Mouse (Mus musculus): ENCODE measurements at regions not wholly inside any gene's neighbourhood (a gene's known extent, or its start where the extent isn't known, plus 50 kb on each side); places are given as distances from the start of the nearest gene placed in this dataset.

DNA sequence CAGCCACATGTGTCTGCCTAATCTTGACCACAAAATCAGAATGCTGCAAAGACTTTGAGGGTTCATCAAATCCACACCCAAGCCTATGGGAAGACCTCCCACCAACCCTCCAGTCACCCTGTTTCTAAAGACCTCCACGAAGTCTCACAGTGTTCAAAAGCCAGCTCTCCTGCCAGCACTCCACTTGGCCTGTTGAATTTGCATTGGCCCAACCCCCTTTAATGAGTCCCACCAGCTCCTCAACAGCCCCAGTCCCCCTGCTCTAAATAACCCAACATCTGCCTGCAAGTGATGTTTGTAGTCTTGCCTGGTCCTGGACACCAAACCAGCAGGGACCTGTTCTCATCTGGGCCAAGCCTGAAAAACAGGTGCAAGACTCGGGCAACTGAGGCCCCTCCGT, 106.6 kb upstream of the Nt5e start:
- H3K4me3 ChIP-seq (replicated peaks in 1 of 3; ENCODE audit: low read depth in 2 of 3, low read length in 2 of 3, poor library complexity in 1 of 3) = no peak overlapping the region
- H3K4me1 ChIP-seq (ENCODE audit: control insufficient read depth in 1 of 2, insufficient read depth in 2 of 2) = peaks cover 5 to 29% of the 10 kb centered on the region in 2 experiments; a peak in 3 of 4 replicates
- no peaks in the 10 kb centered on the region for H3K36me3 ChIP-seq (replicated peaks in 1 of 2; ENCODE audit: control insufficient read depth in 1 of 2, insufficient read depth in 1 of 2, low read length in 1 of 2)
- no peaks in the 10 kb centered on the region for H3K79me2 ChIP-seq (replicated peaks; ENCODE audit: control insufficient read depth, extremely low read depth, insufficient read depth, poor library complexity, severe bottlenecking)
- no peak overlapping the region for H3K9ac ChIP-seq (ENCODE audit: insufficient read depth, low read depth)
- no peak overlapping the region for H3K27ac ChIP-seq (ENCODE audit: insufficient read depth, low read depth)
- DNase-seq (ENCODE audit: extremely low read depth) = no peak
- TF ChIP-seq MYC (IDR thresholded peaks at IDR 0.05; ENCODE audit: low read depth, low read length) = no peak
- no peak for TF ChIP-seq ZMIZ1 (IDR thresholded peaks at IDR 0.05; ENCODE audit: low read depth, low read length)
- TF ChIP-seq ETS1 (conservative IDR thresholded peaks at IDR 0.05; ENCODE audit: low read depth, low read length) = no peak
- TF ChIP-seq ZKSCAN1 (IDR thresholded peaks at IDR 0.05; ENCODE audit: borderline replicate concordance, low read depth, low read length) = no peak
- TF ChIP-seq TBP (conservative IDR thresholded peaks at IDR 0.05; ENCODE audit: low read depth, low read length) = no peak
- TF ChIP-seq HCFC1 (IDR thresholded peaks at IDR 0.05; ENCODE audit: low read depth, low read length) = no peak
- TF ChIP-seq MAZ (IDR thresholded peaks at IDR 0.05; ENCODE audit: low read depth, low read length) = no peak
- dilution Hi-C loops (cut with MboI; ENCODE audit: extremely low pct_ligation_motif_present, extremely low pct_unique_long_range_greater_than_20kb, low sequenced_read_pairs) (no loop called here), in situ Hi-C loops (cut with MboI; ENCODE audit: low pct_ligation_motif_present, low pct_unique_long_range_greater_than_20kb, low sequenced_read_pairs) (loop anchor here (10.0 to 25.0 kb wide), 2 partner anchors 108 to 516 kb away; no protein-coding TSS in a partner anchor)
- H3K27me3 ChIP-seq (replicated peaks) = no peaks in the 10 kb centered on the region
- H3K4me2 ChIP-seq (ENCODE audit: insufficient read depth, low read depth, poor library complexity, severe bottlenecking) = no peak overlapping the region
- no peaks in the 10 kb centered on the region for H3K9me3 ChIP-seq (replicated peaks; ENCODE audit: low read length)

DNA sequence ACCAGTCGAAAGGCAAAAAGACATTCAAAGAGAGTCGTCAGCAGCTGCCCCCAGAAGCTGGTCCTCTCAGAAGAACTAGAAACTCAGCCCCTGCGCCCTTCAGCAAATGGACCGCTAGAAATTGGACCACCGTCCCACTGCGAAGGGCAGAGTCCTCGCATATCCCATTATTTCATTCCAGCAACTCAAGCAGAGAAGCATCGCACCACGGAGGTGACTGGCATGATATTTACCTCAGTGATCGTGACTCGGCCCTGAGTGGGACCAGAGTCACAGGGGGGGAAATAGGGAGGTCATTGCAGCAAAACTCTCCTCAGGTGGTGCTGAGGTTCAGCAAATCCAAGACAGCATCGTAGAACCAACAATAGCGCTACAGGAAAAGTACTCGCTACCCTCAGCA, 105.7 kb upstream of the Nt5e start:
- Histone ChIP-seq H3K9me3 (replicated peaks; ENCODE audit: low read length) (no peaks in the 10 kb centered on the region), H3K27me3 (replicated peaks) (no peaks in the 10 kb centered on the region), H3K4me3 (replicated peaks in 1 of 3; ENCODE audit: low read depth in 2 of 3, low read length in 2 of 3, poor library complexity in 1 of 3) (no peak overlapping the region), H3K4me1 (ENCODE audit: control insufficient read depth in 1 of 2, insufficient read depth in 2 of 2) (peaks cover 5 to 29% of the 10 kb centered on the region in 2 experiments; a peak in 3 of 4 replicates), H3K27ac (ENCODE audit: insufficient read depth, low read depth) (no peak overlapping the region), H3K79me2 (replicated peaks; ENCODE audit: control insufficient read depth, extremely low read depth, insufficient read depth, poor library complexity, severe bottlenecking) (no peaks in the 10 kb centered on the region), H3K9ac (ENCODE audit: insufficient read depth, low read depth) (no peak overlapping the region), H3K4me2 (ENCODE audit: insufficient read depth, low read depth, poor library complexity, severe bottlenecking) (no peak overlapping the region), H3K36me3 (replicated peaks in 1 of 2; ENCODE audit: control insufficient read depth in 1 of 2, insufficient read depth in 1 of 2, low read length in 1 of 2) (no peaks in the 10 kb centered on the region)
- in situ Hi-C loops (cut with MboI; ENCODE audit: low pct_ligation_motif_present, low pct_unique_long_range_greater_than_20kb, low sequenced_read_pairs) (loop anchor here (10.0 to 25.0 kb wide), 2 partner anchors 109 to 516 kb away; no protein-coding TSS in a partner anchor), dilution Hi-C loops (cut with MboI; ENCODE audit: extremely low pct_ligation_motif_present, extremely low pct_unique_long_range_greater_than_20kb, low sequenced_read_pairs) (no loop called here)
- DNase-seq (ENCODE audit: extremely low read depth) = no peak
- TF ChIP-seq ELF1 (IDR thresholded peaks at IDR 0.05; ENCODE audit: low read depth, low read length) (no peak), CTCF (conservative IDR thresholded peaks at IDR 0.05 in 1 of 2, IDR thresholded peaks at IDR 0.05 in 1 of 2; ENCODE audit: low read depth in 2 of 2, low read length in 2 of 2) (no peak)

DNA sequence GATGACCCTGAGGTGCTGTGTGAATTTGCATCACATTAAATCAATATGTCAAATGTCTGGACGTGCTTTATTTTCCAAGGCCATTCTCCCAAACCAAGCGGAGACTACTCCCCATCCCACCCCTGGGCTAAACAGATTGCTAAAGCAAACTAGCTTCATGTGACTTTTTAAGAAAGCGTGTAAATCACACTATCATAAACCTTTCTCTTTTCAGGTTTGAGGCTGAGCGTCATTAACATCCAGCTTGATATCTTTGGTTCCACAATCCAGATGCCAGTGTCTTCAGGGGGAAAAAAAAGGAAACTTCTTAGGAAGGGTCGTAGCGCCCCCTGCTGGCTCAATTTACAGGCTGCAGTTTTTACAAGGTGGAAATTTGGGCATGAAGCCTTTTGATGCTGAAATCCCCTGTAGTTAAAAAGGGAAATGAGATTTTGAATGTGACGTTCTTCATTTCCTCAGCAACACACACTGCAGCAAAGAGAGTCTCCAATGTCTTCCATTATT, 105.1 kb upstream of the Nt5e start:
- H3K36me3 ChIP-seq (replicated peaks in 1 of 2; ENCODE audit: control insufficient read depth in 1 of 2, insufficient read depth in 1 of 2, low read length in 1 of 2) = no peaks in the 10 kb centered on the region
- in situ Hi-C loops (cut with MboI; ENCODE audit: low pct_ligation_motif_present, low pct_unique_long_range_greater_than_20kb, low sequenced_read_pairs) (loop anchor here (10.0 to 25.0 kb wide), 2 partner anchors 110 to 517 kb away; no protein-coding TSS in a partner anchor), dilution Hi-C loops (cut with MboI; ENCODE audit: extremely low pct_ligation_motif_present, extremely low pct_unique_long_range_greater_than_20kb, low sequenced_read_pairs) (no loop called here)
- peaks cover 5 to 29% of the 10 kb centered on the region in 2 experiments; a peak in 3 of 4 replicates for H3K4me1 ChIP-seq (ENCODE audit: control insufficient read depth in 1 of 2, insufficient read depth in 2 of 2)
- no peak overlapping the region for H3K9ac ChIP-seq (ENCODE audit: insufficient read depth, low read depth)
- peak; percentile 86 for DNase-seq (ENCODE audit: extremely low read depth)
- H3K9me3 ChIP-seq (replicated peaks; ENCODE audit: low read length) = no peaks in the 10 kb centered on the region
- no peak overlapping the region for H3K27ac ChIP-seq (ENCODE audit: insufficient read depth, low read depth)
- H3K4me3 ChIP-seq (replicated peaks in 1 of 3; ENCODE audit: low read depth in 2 of 3, low read length in 2 of 3, poor library complexity in 1 of 3) = no peak overlapping the region
- peak overlapping the region; percentile 87 for H3K4me2 ChIP-seq (ENCODE audit: insufficient read depth, low read depth, poor library complexity, severe bottlenecking)
- H3K79me2 ChIP-seq (replicated peaks; ENCODE audit: control insufficient read depth, extremely low read depth, insufficient read depth, poor library complexity, severe bottlenecking) = no peaks in the 10 kb centered on the region
- no peaks in the 10 kb centered on the region for H3K27me3 ChIP-seq (replicated peaks)
- no peak for TF ChIP-seq MAX (IDR thresholded peaks at IDR 0.05; ENCODE audit: low read length)
- no peak for TF ChIP-seq MAFK (IDR thresholded peaks at IDR 0.05; ENCODE audit: insufficient replicate concordance, low read length)
- no peak for TF ChIP-seq NELFE (IDR thresholded peaks at IDR 0.05; ENCODE audit: low read depth, low read length)
- no peak for TF ChIP-seq ZMIZ1 (IDR thresholded peaks at IDR 0.05; ENCODE audit: low read depth, low read length)
- TF ChIP-seq SMC3 (IDR thresholded peaks at IDR 0.05; ENCODE audit: low read depth, low read length) = peak; percentile 76
- peak; percentile 71 to 88; a peak in 3 of 4 replicates for TF ChIP-seq CTCF (conservative IDR thresholded peaks at IDR 0.05 in 1 of 2, IDR thresholded peaks at IDR 0.05 in 1 of 2; ENCODE audit: low read depth in 2 of 2, low read length in 2 of 2)
- TF ChIP-seq POLR2AphosphoS2 (IDR thresholded peaks at IDR 0.05; ENCODE audit: low read depth, low read length) = no peak
- no peak for TF ChIP-seq NRF1 (IDR thresholded peaks at IDR 0.05; ENCODE audit: low read depth, low read length)
- TF ChIP-seq ZKSCAN1 (IDR thresholded peaks at IDR 0.05; ENCODE audit: borderline replicate concordance, low read depth, low read length) = no peak
- no peak for TF ChIP-seq CHD1 (IDR thresholded peaks at IDR 0.05; ENCODE audit: low read depth, low read length)
- TF ChIP-seq RAD21 (IDR thresholded peaks at IDR 0.05; ENCODE audit: low read depth, low read length) = peak; percentile 92
- no peak for TF ChIP-seq ETS1 (conservative IDR thresholded peaks at IDR 0.05; ENCODE audit: low read depth, low read length)
- no peak for TF ChIP-seq USF2 (conservative IDR thresholded peaks at IDR 0.05; ENCODE audit: low read depth, low read length)
- TF ChIP-seq GABPA (IDR thresholded peaks at IDR 0.05; ENCODE audit: insufficient replicate concordance, low read depth, low read length) = no peak
- TF ChIP-seq MXI1 (IDR thresholded peaks at IDR 0.05; ENCODE audit: low read depth, low read length) = no peak
- peak; percentile 30; the same call in 1 of the 2 replicates for TF ChIP-seq MEF2A (IDR thresholded peaks at IDR 0.05; ENCODE audit: borderline replicate concordance, low read depth, low read length)
- no peak for TF ChIP-seq KAT2A (IDR thresholded peaks at IDR 0.05; ENCODE audit: insufficient replicate concordance, low read length)
- peak; percentile 62; the same call in 1 of the 2 replicates for TF ChIP-seq EP300 (IDR thresholded peaks at IDR 0.05; ENCODE audit: low read length)
- TF ChIP-seq POLR2A (IDR thresholded peaks at IDR 0.05; ENCODE audit: low read depth, low read length) = no peak
- TF ChIP-seq IRF4 (IDR thresholded peaks at IDR 0.05; ENCODE audit: low read depth, low read length) = peak; percentile 71; the same call in 1 of the 2 replicates
